Mouse (Mus musculus) kidney, embryonic 16.5 days (tissue): ENCODE results near the gene Bik. TPM values are rescaled to one million over a fixed set of nuclear protein-coding genes. Genes with fewer than 3 reads are reported as not detected.

Experiments used
- ATAC-seq: fragments of 200-750 bp; cut with Nextera tagmentation; 2 replicates; pipeline ENCODE4 v1.8.0; 2017; ENCODE audit warnings: moderate TSS enrichment; ENCODE audit not compliant: low FRiP score, low TSS enrichment
- H3K27ac ChIP-seq: fragments of 300-500 bp; sonication (generic); 2 replicates; pipeline ENCODE4 v1.5.1; 2014; ENCODE audit warnings: low read length
- H3K27me3 ChIP-seq: fragments of 300-500 bp; sonication (generic); 2 replicates; pipeline ENCODE4 v1.6.1; 2014; ENCODE audit warnings: low read length, control low read depth, mixed read lengths; ENCODE audit not compliant: insufficient read depth
- H3K36me3 ChIP-seq: fragments of 300-500 bp; sonication (generic); 2 replicates; pipeline ENCODE4 v1.6.1; 2014; ENCODE audit warnings: low read length, control low read depth, mixed read lengths; ENCODE audit not compliant: insufficient read depth
- H3K4me1 ChIP-seq: fragments of 300-500 bp; sonication (generic); 2 replicates; pipeline ENCODE4 v1.6.1; 2014; ENCODE audit warnings: low read length, control low read depth, mixed read lengths; ENCODE audit not compliant: insufficient read depth
- H3K4me2 ChIP-seq: fragments of 300-500 bp; sonication (generic); replicated peaks from 2 replicates; pipeline ENCODE4 v1.6.1; 2014; ENCODE audit warnings: low read depth, low read length
- H3K4me3 ChIP-seq: fragments of 300-500 bp; sonication (generic); 2 replicates; pipeline ENCODE4 v1.5.1; 2014; ENCODE audit warnings: mild to moderate bottlenecking, low read length
- H3K9ac ChIP-seq: fragments of 300-500 bp; sonication (generic); replicated peaks from 2 replicates; pipeline ENCODE4 v1.6.1; 2014; ENCODE audit warnings: low read length
- H3K9me3 ChIP-seq: fragments of 300-500 bp; sonication (generic); 2 replicates; pipeline ENCODE4 v1.6.1; 2016; ENCODE audit warnings: low read length, control low read depth
- WGBS: fragments of 180-500 bp; shearing (Covaris S2); extraction: QIAGEN DNeasy Blood & Tissue Kit; methylation state at CpG from one replicate; pipeline ENCODE4 v1.1.7; 2014; 5-methylcytosine and 5-hydroxymethylcytosine counted together
- polyA plus RNA-seq: library from polyadenylated mRNA; unstranded; fragments of >200 nt; fragmentation: Nextera tagmentation; extraction: Ambion mirVana; gene quantifications from 2 replicates; pipeline ENCODE4 v1.2.1, GENCODE M21; 2015

Gene Bik
- polyA plus RNA-seq, 1 experiment from 2014 or later = 11.9 TPM

- Histone ChIP-seq H3K9me3 (no peaks in the 10 kb centered on the region), H3K27ac (no peak overlapping the region), H3K27me3 (peaks cover 24% of the 10 kb centered on the region), H3K36me3 (no peaks in the 10 kb centered on the region), H3K4me1 (peaks cover 29% of the 10 kb centered on the region), H3K4me2 (no peak overlapping the region), H3K9ac (no peak overlapping the region), H3K4me3 (no peak overlapping the region)
- no peak for ATAC-seq
- WGBS = 88% methylated on average over 3 of the region's 3 CpGs
These were observed 2.3 kb upstream of the Bik start for GRCm38 (mm10) chr15:83524333-83524729.

GRCm38 (mm10) chr15:83527092-83527437 lies 403 bp downstream of the Bik start:
- peaks cover 45% of the 10 kb centered on the region for H3K4me1 ChIP-seq
- H3K4me2 ChIP-seq = peak overlapping the region; percentile 98
- no peak overlapping the region for H3K27ac ChIP-seq
- H3K9me3 ChIP-seq = no peaks in the 10 kb centered on the region
- H3K4me3 ChIP-seq = peak overlapping the region; percentile 60
- ATAC-seq = no peak; the same call in 1 of the 2 replicates
- peaks cover 24% of the 10 kb centered on the region for H3K27me3 ChIP-seq
- H3K36me3 ChIP-seq = no peaks in the 10 kb centered on the region
- WGBS = under 1% methylated on average over 26 of the region's 26 CpGs
- H3K9ac ChIP-seq = peak overlapping the region; percentile 61

GRCm38 (mm10) chr15:83527747-83528146 lies 1.1 kb downstream of the Bik start:
- Histone ChIP-seq H3K4me2 (peak overlapping the region; percentile 98), H3K36me3 (no peaks in the 10 kb centered on the region), H3K9ac (peak overlapping the region; percentile 61; the same call in 1 of the 2 replicates), H3K4me1 (peaks cover 45% of the 10 kb centered on the region), H3K9me3 (no peaks in the 10 kb centered on the region), H3K27me3 (peaks cover 24% of the 10 kb centered on the region), H3K4me3 (peak overlapping the region; percentile 60), H3K27ac (no peak overlapping the region)
- ATAC-seq = no peak
- 91% methylated on average over 2 of the region's 2 CpGs for WGBS

GRCm38 (mm10) chr15:83528892-83529291 lies 2.2 kb downstream of the Bik start:
- H3K9ac ChIP-seq = no peak overlapping the region
- peaks cover 24% of the 10 kb centered on the region for H3K27me3 ChIP-seq
- H3K4me3 ChIP-seq = no peak overlapping the region
- H3K27ac ChIP-seq = peak overlapping the region; percentile 67; the same call in 1 of the 2 replicates
- ATAC-seq = no peak
- no peaks in the 10 kb centered on the region for H3K9me3 ChIP-seq
- H3K36me3 ChIP-seq = no peaks in the 10 kb centered on the region
- H3K4me2 ChIP-seq = no peak overlapping the region
- H3K4me1 ChIP-seq = peaks cover 41% of the 10 kb centered on the region
- WGBS = 56% methylated on average over 4 of the region's 4 CpGs

GRCm38 (mm10) chr15:83529765-83530164 lies 3.1 kb downstream of the Bik start:
- no peak overlapping the region for H3K9ac ChIP-seq
- H3K27me3 ChIP-seq = peaks cover 22% of the 10 kb centered on the region
- no peaks in the 10 kb centered on the region for H3K9me3 ChIP-seq
- H3K36me3 ChIP-seq = no peaks in the 10 kb centered on the region
- 73% methylated on average over 5 of the region's 5 CpGs for WGBS
- H3K4me1 ChIP-seq = peaks cover 41% of the 10 kb centered on the region
- no peak overlapping the region for H3K4me2 ChIP-seq
- H3K4me3 ChIP-seq = no peak overlapping the region
- peak overlapping the region; percentile 67 for H3K27ac ChIP-seq
- no peak for ATAC-seq

GRCm38 (mm10) chr15:83530233-83530632 lies 3.6 kb downstream of the Bik start:
- peak overlapping the region; percentile 20; the same call in 1 of the 2 replicates for H3K9ac ChIP-seq
- peak overlapping the region; percentile 83 for H3K27ac ChIP-seq
- no peaks in the 10 kb centered on the region for H3K9me3 ChIP-seq
- 39% methylated on average over 9 of the region's 9 CpGs for WGBS
- peak; percentile 39 for ATAC-seq
- H3K4me3 ChIP-seq = no peak overlapping the region
- peaks cover 41% of the 10 kb centered on the region for H3K4me1 ChIP-seq
- peaks cover 22% of the 10 kb centered on the region for H3K27me3 ChIP-seq
- H3K36me3 ChIP-seq = no peaks in the 10 kb centered on the region
- no peak overlapping the region for H3K4me2 ChIP-seq

GRCm38 (mm10) chr15:83530688-83531087 lies 4.0 kb downstream of the Bik start:
- 52% methylated on average over 6 of the region's 6 CpGs for WGBS

GRCm38 (mm10) chr15:83531961-83532469 lies 5.4 kb downstream of the Bik start:
- no peak for ATAC-seq
- Histone ChIP-seq H3K27ac (no peak overlapping the region), H3K27me3 (peaks cover 11% of the 10 kb centered on the region), H3K4me3 (no peak overlapping the region), H3K9me3 (no peaks in the 10 kb centered on the region), H3K9ac (no peak overlapping the region), H3K36me3 (no peaks in the 10 kb centered on the region), H3K4me1 (peaks cover 31% of the 10 kb centered on the region), H3K4me2 (no peak overlapping the region)
- WGBS = 84% methylated on average over 5 of the region's 5 CpGs

More at GRCm38 (mm10) chr15:83530688-83531087, 4.0 kb downstream of the Bik start:
- Histone ChIP-seq H3K27ac (peak overlapping the region; percentile 83), H3K27me3 (peaks cover 21% of the 10 kb centered on the region), H3K9ac (peak overlapping the region; percentile 20; the same call in 1 of the 2 replicates), H3K4me3 (no peak overlapping the region), H3K9me3 (no peaks in the 10 kb centered on the region), H3K4me2 (no peak overlapping the region), H3K4me1 (peaks cover 41% of the 10 kb centered on the region), H3K36me3 (no peaks in the 10 kb centered on the region)
- no peak for ATAC-seq

GRCm38 (mm10) chr15:83532606-83533005 lies 5.9 kb downstream of the Bik start:
- H3K36me3 ChIP-seq = no peaks in the 10 kb centered on the region
- no peaks in the 10 kb centered on the region for H3K9me3 ChIP-seq
- no peak overlapping the region for H3K9ac ChIP-seq
- WGBS = 71% methylated on average over 7 of the region's 7 CpGs
- H3K4me1 ChIP-seq = peaks cover 25% of the 10 kb centered on the region
- peaks cover 6% of the 10 kb centered on the region for H3K27me3 ChIP-seq
- no peak for ATAC-seq
- no peak overlapping the region for H3K4me3 ChIP-seq
- no peak overlapping the region for H3K27ac ChIP-seq
- no peak overlapping the region for H3K4me2 ChIP-seq

- no peaks in the 10 kb centered on the region for H3K9me3 ChIP-seq
- peaks cover 18% of the 10 kb centered on the region for H3K4me1 ChIP-seq
- WGBS = 70% methylated on average over 17 of the region's 17 CpGs
- H3K9ac ChIP-seq = 0 out of 2 replicates have a peak overlapping the region, but pooled peaks have one; percentile 5
- no peak overlapping the region for H3K4me3 ChIP-seq
- no peaks in the 10 kb centered on the region for H3K36me3 ChIP-seq
- no peak overlapping the region for H3K27ac ChIP-seq
- no peak overlapping the region for H3K4me2 ChIP-seq
- H3K27me3 ChIP-seq = no peaks in the 10 kb centered on the region
- no peak for ATAC-seq
These were observed 8.6 kb downstream of the Bik start for GRCm38 (mm10) chr15:83534960-83535889.
